Mouse (Mus musculus) right cerebral cortex, adult 18-20 months (tissue): ENCODE data around the gene Zc3h14.

Source experiments
- DNase-seq: peaks from one replicate; pipeline ENCODE4 v3.0.0; 2022; ENCODE audit warnings: mixed read lengths

Zc3h14 gene

DNA sequence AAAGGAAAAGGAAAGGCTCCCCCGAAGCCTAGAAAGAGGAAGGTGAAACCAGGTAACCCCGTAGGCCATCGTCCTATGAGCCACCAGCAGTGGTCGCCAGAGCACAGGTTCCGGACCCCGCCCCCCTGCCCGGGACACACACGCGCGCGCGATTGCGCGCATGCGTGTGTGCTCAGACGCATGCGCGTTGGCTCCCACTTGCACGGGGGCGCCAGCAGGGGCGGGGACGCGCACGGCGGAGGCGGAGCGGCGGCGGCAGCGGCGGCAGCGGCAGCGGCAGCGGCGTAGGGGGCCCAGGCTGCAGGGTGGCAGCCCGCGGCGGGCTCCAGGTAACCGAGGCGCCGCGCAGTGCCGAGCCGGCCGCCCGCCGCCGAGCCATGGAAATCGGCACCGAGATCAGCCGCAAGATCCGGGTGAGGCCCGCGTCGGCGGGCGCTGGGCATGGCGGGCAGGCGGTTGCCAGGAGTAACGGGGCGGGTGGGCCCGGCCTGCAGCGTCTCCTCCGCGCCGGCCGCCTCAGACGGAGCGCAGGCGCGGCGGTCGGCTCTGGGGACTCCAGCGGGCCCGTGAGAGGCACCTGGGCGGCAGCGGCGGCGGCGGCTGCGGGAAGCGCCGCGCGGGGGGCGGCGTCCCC is at the start of gene Zc3h14:
Zc3h14 (plus strand) TSS at position 219 of the 634 bp plus-strand sequence.
- peak; percentile 91 for DNase-seq

DNA sequence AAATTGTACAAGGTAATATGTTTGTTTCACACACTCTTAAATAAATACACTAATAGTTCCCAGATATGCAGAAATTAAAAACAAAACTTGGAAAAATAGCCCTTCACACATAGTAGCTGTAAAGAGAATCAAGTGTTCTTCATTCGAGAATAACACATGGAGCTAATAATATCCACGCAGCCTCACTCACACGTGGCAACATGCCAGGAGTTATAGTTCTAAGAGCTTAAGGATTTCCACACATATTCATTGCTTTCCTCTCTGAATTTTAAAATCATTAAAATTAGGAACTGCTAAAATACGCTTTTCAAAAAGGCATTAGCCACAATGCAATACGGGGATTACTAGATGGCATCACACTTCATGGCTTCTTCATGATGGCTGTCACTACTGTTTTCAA is 49.6 kb upstream of the Zc3h14 start:
- DNase-seq: no peak

DNA sequence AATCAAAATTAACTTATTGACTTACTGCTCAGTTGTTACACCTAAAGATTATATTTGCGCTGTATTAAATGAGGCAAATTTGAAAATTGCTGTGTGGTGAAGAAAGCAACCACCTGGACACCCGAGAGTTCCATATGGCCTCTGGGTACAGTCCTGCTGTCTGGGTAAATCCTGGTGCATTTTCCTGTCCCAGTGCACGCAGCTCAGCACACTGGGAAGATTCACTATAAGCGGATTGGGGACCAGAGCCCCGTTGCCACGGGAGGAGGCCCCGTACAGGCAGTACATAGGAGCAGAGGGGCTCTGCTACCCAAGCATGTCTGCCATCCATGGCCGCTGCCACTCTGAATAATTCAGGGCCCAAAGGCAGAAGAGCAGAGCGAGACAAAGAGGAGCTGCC is 45.2 kb upstream of the Zc3h14 start:
- no peak for DNase-seq

- DNase-seq: no peak
Measured at GRCm38 (mm10) chr12:98703554-98703953, 43.2 kb upstream of the Zc3h14 start.

- no peak for DNase-seq
Measured at GRCm38 (mm10) chr12:98703961-98704360, 42.8 kb upstream of the Zc3h14 start.

DNA sequence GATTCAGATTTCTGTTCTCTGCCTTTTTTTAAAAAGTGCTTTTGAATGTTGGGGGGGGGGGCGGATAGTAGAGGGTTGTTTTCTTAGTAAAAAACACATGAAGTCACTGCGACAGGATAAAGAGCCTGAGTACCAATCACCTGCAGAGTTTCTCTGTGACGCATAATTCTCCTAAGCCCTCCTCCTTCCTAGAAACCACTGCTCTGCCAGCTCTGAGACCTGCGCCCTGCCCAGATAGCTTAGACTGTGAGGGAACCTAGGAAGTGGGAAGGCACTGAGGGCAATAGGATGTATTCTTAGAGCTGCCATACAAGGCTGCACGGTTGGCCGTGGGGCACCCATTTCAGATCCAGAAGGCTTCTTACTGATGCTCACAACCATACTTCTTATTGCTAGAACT is 33.9 kb upstream of the Zc3h14 start:
- DNase-seq: no peak

DNA sequence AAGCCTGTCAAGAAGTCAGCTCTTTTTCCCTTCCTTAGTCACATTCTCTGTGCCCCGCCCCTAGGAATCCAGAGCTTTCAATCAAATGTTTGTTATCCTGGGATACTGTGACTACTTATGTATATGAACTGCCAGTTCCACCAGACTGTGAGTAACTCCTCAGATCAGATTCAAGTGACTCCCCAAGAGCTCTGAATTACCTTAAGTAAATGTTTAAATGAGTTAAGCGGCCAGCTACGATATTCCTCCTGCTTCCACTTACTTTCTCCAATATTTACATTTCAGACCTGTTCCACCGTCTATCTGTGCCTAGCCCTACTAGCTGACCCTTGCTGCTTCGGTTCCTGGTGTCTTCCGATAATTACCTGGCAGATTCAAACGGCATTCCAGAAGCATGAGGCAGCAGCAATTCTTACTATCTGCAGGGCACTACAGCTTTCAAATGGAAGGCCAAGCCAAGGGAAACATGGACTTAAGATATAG is 33.1 kb upstream of the Zc3h14 start:
- DNase-seq: no peak

DNA sequence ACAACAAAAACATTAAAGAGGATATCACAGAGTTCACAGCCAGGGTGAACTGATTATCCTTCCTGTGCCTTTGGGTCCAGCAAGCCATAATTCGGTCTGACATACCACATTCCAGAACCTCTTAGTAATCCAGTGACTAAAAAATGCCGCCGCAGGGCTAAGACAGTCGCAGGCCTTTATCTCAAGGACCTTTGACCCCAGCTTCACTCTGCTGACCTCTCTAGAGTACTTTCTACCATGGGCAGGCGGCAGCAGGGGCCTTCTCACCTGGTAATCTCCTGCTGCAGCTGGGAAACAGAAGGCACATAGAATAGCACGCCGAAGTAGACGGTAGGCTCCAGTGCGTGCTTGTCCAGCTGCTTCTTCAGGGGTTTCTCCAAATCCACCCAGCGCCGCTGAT is 32.0 kb upstream of the Zc3h14 start:
- no peak for DNase-seq

DNA sequence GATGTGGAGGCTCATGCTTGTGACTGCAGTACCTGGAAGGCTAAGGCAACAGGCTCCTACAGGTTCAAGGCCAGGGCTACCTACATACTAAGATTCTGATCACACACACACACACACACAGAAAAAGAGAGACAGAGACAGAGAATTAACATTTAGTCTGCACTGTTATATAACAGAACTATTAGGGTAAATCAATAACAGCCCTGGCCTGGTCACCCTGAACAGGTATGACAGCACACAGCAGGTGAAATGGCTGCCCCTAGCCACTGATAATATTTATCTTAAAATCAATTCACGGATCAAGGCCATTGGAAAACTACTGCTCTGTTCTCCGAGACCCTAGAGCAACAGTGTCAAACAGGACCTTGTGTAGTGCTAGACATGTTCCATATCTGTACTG is 30.6 kb upstream of the Zc3h14 start:
- no peak for DNase-seq

DNA sequence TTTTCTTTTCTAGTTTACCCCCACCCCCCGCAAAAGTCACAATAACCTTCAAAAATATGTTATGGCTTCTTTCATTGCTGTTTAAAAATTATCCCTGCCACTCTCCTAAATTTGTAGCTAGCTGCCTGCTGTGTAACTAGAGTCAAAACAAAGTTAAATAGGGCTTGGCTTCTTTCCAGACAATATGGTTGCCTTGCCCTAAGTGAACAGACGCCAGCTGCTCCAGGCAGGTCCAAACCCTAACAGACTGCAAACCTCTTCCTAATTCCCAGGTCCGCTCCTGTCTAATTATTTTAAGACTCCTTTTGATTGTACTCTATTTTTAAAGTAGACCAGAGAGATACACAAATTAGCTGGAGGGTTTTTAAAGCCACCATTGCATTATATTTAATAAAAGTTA is 26.1 kb upstream of the Zc3h14 start:
- DNase-seq: no peak

- no peak for DNase-seq
Measured at GRCm38 (mm10) chr12:98721030-98721429, 25.7 kb upstream of the Zc3h14 start.

DNA sequence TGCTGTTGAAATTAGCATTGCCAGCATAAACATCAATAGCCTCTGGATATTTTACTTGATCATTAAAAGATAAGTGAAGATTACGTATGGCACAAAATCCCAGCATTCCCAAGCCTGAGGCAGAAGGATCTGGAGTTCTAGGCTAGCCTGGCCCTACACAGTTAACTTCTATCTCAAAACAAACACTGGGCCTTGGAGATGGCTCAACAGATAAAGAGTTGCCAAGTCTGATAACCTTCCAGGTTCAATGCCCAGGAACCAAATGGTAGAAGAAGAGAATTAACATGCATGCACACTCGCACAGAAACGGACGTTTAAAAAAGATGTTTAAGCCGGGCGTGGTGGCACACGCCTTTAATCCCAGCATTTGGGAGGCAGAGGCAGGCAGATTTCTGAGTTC is 22.5 kb upstream of the Zc3h14 start:
- no peak for DNase-seq

DNA sequence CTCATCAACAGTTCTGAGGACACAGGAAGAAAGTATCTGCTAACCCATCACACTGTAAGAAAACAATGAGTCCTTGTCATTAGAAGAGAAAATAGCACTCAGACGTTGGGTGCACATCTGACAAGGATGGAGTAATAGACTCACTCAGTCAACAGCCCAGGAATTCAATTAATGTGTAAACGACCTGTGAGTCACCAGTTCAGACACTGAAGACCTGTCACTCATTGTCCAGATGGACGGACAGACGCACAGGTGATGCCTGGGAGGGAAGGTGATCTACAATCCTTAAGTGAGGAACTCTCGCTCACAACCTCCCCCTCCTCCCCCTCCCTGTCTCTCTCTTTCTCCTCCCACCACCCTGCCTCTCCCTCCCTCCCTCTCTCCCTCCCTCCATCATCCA is 21.8 kb upstream of the Zc3h14 start:
- DNase-seq: no peak

GRCm38 (mm10) chr12:98726078-98726477 is 20.7 kb upstream of the Zc3h14 start:
- no peak for DNase-seq

DNA sequence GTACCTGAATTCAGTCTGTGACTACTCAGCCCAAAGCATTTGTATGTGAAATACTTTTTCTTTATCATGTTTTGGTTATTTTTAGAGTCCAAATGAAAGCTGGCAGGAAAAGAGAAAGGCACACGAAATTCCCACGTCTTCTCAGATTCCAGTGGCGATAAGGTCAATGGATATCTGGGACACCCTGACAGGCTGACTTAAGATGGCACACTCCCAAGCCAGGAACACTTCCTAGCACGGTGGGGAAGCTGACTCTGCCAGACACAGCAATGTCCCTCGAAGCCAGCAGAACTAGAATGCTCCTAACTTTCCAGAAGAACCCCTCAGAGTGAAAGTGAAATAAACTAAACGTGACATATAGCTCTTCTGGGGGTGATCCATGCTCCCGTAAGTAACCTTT is 19.6 kb upstream of the Zc3h14 start:
- no peak for DNase-seq

GRCm38 (mm10) chr12:98730682-98731081 is 16.1 kb upstream of the Zc3h14 start:
- DNase-seq: no peak

DNA sequence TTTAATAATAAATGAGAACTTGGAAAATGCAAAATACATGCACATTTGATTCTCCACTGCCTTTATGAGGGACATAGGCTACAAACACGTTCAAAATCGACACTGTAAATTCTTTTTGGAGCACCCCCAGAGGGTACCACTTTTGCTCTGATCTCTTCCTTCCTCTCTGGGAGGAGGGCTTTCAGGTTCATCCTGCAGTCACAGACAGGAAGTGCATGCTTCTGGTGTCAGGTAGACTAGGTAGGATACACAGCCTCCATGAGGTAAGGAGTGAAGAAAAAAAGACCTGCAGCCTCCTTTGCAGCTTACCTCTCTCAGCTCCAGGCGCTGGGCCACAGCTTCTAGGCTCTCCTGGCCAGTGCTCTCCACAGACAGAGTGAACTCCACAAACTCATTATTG is 13.6 kb upstream of the Zc3h14 start:
- no peak for DNase-seq

DNA sequence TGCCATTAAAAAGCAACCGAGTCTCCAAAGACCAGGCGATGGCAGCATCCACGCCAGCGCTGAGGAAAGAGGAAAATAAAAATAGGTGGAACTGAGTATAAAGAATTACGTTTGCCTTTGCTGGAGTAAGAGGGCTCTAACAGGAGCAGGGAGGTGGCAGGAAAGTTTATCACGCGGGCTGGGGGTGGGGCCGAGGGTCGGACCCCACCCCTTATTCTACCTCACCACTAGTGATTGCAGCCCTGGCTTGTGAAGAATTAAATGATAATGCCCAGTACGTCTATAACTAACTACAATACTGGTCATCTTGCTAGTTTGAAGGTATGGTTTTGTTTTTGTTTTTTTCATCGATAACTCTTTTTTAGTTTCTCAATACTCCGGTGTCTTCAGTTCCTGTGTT is 13.0 kb upstream of the Zc3h14 start:
- DNase-seq: no peak

DNA sequence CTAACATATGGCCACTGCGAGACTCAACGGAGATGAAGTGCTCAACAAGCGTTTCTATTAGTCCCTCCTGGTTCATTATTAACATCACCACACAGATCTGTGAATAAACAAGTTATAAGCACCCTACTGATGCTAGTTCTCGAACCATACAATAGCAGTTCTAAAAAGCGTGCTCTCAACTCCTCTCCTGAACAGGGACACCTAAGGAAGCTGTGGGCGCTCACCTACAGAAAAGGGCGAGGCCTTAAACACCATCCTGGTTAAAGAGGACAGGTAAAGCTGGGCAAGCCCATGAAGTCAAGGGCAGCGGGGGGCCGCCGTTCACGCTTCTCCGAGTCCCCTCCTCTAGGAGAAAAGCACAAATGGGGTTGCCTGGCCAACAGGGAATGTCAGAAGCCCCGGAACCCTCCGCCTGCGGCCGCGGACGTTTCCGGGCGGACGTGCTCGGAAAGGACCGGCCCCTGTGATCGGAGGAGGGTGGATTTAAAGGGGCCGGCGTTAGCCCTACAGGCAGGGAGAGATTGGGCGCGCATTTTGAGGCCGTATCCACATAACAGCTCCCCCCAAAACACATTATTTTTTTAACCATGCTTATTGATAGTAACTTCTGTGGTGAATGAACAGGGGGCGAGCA is 12.4 kb upstream of the Zc3h14 start:
- DNase-seq: peak; percentile 89

DNA sequence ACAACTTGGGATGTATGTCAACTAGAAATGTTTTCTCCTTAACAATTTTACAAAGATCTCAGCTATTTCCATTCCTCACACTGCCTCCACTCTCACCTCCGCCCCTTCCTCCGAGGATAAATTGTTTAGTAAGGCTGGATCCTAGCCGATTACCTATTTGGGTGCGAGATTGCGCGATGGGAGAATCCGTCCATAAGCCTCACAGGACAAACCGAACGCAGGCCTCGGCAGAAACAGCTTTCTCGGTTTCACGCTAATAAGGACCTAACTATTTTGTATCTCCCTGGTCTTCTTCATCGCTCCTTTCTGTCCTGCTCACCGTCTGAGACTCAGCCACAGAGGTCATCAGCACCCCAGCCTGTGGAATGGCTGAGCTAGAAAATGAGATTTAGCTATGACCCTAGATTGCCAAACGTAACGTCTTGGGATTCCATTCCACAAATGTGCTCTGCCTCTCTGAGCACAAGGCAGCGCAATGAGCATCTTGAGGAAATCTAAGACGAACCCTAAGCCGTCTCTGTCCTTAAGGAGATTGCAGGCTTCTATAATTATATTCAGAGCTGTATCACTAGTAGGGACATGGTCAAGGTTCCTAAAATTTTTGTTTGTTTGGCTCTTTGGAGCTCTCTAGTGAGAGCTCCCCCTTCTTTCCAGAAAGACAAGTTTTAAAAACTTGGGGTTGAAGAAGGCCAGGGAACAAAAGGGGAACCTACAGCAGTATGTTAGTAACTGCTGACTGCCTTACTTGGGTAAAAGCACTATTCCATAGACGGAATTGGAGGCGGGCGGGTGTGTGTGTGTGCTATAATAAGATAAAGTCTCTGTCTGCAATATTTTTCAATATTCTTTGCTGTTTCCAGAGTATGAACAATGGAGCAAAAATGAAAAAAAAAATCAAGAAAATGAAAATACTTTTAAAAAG is 11.6 kb upstream of the Zc3h14 start:
- peak; percentile 17 for DNase-seq

DNA sequence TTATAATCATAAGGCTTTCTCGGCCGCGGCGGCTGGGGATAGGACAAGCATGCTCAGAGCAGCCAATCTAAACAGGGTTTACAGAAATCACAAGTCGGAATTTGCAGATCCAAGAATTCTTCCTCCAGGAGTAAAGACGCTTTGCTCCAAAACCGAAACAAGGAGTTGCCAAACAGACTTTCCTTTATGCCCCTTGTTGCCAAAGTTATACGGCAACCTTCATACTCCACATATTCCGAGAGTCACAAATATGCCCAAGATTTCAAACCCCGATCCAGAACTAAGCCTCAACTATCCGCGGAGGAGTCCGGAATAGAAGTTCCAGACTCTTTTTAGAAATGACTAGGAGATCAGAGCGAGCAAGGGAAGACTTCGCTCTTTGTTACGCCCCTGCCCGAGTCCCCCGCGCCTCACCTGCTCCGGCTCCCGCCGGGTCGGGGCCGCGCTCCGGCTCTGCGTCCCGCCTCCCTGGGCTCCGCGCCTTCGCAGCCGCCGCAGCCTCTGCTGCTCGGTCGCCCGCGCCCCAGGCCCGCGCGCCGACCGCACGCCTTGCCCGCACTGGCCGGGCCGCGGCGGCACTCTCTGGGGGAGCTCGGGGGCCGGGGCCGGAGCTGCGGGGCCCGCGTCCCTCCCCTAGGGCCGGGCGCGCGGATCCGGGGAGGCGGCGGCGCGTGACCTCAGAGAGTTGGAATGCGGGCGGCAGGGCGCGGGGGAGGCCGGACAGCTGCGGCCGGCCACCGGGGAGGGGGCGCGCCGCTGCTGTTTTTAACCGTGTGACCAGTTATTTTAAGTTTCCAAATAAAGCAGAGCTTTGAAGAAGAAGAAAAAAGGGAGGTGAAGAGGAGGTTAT is 9.6 kb upstream of the Zc3h14 start, which contains the start of gene Ptpn21:
Ptpn21 (minus strand) TSS at position 455 of the 850 bp plus-strand sequence.
- DNase-seq: peak; percentile 52

DNA sequence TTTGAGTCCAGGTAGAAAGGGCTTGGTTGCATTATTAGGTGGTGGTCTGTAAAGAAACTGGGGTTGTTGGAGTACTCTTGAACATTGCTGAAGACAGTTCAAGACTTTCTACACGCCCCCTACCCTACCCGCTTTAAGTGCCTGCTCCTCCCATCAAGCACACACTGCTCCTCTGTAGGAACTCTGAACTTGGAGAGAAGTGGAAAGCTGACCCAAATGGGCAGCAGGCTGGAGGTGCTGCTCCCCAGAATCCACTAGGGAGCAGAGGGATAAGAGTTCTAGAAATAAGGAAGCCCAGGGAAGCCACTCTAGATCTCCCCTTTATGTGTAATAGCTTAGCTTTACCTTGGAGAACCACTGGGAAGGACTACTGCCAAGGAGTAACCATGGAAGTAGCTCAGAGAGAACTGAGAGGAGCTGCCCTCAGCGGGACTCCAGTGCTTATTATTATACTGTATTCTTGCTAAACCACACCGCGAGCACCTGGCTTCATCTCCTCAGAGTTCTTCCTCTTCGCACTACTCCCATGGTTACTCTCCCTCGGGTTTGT is 8.9 kb upstream of the Zc3h14 start:
- DNase-seq: no peak
